In the genomic region with DNA sequence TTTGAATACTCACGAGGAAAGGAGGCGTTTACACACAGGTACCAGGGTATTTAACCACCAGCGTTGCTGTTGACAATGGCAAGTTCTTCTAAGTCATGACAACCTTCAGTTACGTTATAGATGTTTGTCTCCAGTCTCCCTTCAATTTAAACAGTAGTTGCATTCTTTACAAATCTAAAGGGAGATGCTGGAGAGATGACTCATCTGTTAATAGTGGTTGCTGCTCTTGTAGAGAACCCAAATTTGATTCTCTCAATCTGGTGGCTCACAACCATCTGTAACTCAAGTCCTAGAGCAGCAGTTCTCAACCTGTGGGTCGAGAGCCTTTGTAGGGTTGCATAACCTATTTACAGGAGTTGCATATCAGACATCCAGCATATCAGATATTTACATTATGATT, we compare ENCODE assay signal across 23 mouse cellular contexts.
DNase-seq lines count a peak whose midpoint lies in the region; ATAC-seq and TF ChIP-seq lines count a peak whose summit lies in the region.
"Had no signal": no experiment of that assay in that cellular context is flagged by ENCODE, and none has a peak within 500 bp of the region (broad histone marks: within the 10 kb centered on the region; RNA-seq: fewer than 3 reads in every experiment).

No protein-coding gene starts in this region.

- no peaks in the 10 kb centered on the region for H3K27me3 ChIP-seq in kidney, adult 2 months (replicated peaks; ENCODE audit: control insufficient read depth, insufficient read depth, low read length)
- H3K27me3 ChIP-seq: CH12.LX; embryonic facial prominence, embryonic 12.5 days; forebrain, embryonic 13.5 days; forebrain, embryonic 15.5 days had no signal

- H3K36me3 ChIP-seq in kidney, adult 2 months (ENCODE audit: control insufficient read depth, insufficient read depth, low read length): no peaks in the 10 kb centered on the region
- H3K36me3 ChIP-seq: embryonic facial prominence, embryonic 10.5 days; embryonic facial prominence, embryonic 12.5 days; forebrain, embryonic 15.5 days; G1E had no signal

- WGBS in kidney, adult 2 months: 84% methylated on average over 5 of the region's 5 CpGs

- no peak for TF ChIP-seq POLR2A in kidney, adult 2 months (IDR thresholded peaks at IDR 0.05; ENCODE audit: low read depth, low read length)

- no peaks in the 10 kb centered on the region for H3K4me1 ChIP-seq in kidney, adult 2 months (ENCODE audit: control insufficient read depth, insufficient read depth, low read length)
- H3K4me1 ChIP-seq: forebrain, embryonic 13.5 days; forebrain, embryonic 15.5 days had no signal

- DNase-seq in 3134 (ENCODE audit: extremely low read depth, insufficient read length, low spot score): peak; percentile 45
- DNase-seq in 416B (ENCODE audit: low read depth): peak; percentile 59
- peak; percentile 63 for DNase-seq in Muller cell, postnatal 12 days (ENCODE audit: inconsistent ontology term)
- peak; percentile 16 for DNase-seq in brain, adult 2 months (ENCODE audit: low read depth, low spot score)
- DNase-seq in MN1 (ENCODE audit: low spot score): no peak
- no peak for DNase-seq in thymus, postnatal 10 days (ENCODE audit: low spot score in 2 of 2)
- no peak for DNase-seq in kidney, adult 2 months
- DNase-seq: adrenal gland, adult 2 months; adrenal gland, postnatal 10 days; adrenal gland, postnatal 25 days; cerebellum, adult 11-12 months; cerebellum, adult 2 months; cerebellum, adult 9-10 months; cerebellum, postnatal 10 days; cerebellum, postnatal 25 days had no signal

- no peak overlapping the region for H3K27ac ChIP-seq in kidney, adult 2 months (ENCODE audit: insufficient read depth, low read depth, low read length)
- H3K27ac ChIP-seq: embryonic facial prominence, embryonic 10.5 days; embryonic facial prominence, embryonic 12.5 days; forebrain, embryonic 13.5 days; forebrain, embryonic 15.5 days had no signal

- TF ChIP-seq CTCF in kidney, adult 2 months (conservative IDR thresholded peaks at IDR 0.05; ENCODE audit: insufficient read depth, insufficient read length, low read depth, low read length): no peak

- ATAC-seq in megakaryocyte-erythroid progenitor cell, adult 5-6 weeks (replicated peaks; ENCODE audit: low FRiP score, low TSS enrichment, poor library complexity, severe bottlenecking): no peak
- ATAC-seq: CD4-positive, CD25-positive, alpha-beta regulatory T cell, adult 4 months; forebrain, embryonic 13.5 days; forebrain, embryonic 15.5 days had no signal

- H3K4me3 ChIP-seq in kidney, adult 2 months (ENCODE audit: insufficient read depth, low read depth, low read length): no peak overlapping the region
- H3K4me3 ChIP-seq: embryonic facial prominence, embryonic 10.5 days; embryonic facial prominence, embryonic 12.5 days; forebrain, embryonic 13.5 days; forebrain, embryonic 15.5 days had no signal

Comparison
In these comparisons a context has a peak if more than half of its experiments do, and no peak if none do; other contexts are left out.
1. DNase-seq: peak in 3134 (single experiment), 416B (single experiment), Muller cell, postnatal 12 days (single experiment) and brain, adult 2 months (single experiment); none in MN1 (single experiment), thymus, postnatal 10 days (0 of 2) and kidney, adult 2 months (single experiment).